Mouse (Mus musculus) spleen, postnatal 10 days (tissue): Measurements from ENCODE around the gene Reck.

Source experiments
- DNase-seq, 2 experiments: peaks; one replicate each; pipeline ENCODE4 v3.0.0; 2021 to 2022; ENCODE audit warnings: low spot score in 2 of 2

Gene Reck

GRCm38 (mm10) chr4:43875160-43875918, at the start of gene Reck:
Gene Reck (plus strand): TSS chr4:43875530.
- DNase-seq: peak; percentile 71 to 81

GRCm38 (mm10) chr4:43828806-43829205, 46.5 kb upstream of the Reck start:
- no peak for DNase-seq

DNA sequence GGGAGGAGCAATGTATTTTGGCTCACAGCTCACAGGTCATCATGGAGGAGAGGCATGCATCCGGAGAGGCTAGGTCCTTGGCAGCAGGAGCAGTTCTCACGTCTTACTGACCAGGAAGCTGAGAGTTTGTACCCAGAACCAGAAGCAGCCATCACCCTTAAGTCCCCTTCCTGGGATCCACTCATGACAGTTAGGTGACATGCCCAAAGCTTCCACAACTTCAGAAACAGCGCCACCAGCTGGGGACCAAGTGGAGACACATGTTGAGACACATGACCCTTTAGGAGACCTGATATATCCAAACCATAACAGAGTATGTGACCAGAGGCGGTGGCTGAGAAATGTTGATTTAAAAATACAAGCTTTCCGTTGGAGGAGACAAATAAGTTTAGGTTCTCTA, 43.3 kb upstream of the Reck start:
- DNase-seq: peak; percentile 0 to 13

GRCm38 (mm10) chr4:43833752-43834151, 41.6 kb upstream of the Reck start:
- no peak for DNase-seq

DNA sequence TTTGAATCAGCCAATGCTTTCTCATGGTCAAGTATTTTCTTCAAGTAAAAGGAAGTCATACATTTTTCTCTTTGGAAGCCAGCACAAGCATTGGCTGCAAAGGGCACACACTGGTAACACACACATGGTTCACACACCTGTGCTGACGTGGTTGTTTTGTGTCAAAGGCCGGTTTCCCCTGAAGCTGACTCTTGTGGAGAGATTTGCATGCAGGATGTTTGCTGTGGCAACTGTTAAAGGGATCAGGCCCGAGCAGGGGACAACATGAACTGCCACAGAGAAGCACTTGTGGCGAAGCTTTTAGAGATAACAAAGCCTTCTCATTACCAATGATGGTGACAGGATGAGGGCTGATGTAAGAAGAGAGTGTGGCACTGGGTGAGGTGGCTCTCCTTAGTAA, 40.6 kb upstream of the Reck start:
- no peak for DNase-seq

DNA sequence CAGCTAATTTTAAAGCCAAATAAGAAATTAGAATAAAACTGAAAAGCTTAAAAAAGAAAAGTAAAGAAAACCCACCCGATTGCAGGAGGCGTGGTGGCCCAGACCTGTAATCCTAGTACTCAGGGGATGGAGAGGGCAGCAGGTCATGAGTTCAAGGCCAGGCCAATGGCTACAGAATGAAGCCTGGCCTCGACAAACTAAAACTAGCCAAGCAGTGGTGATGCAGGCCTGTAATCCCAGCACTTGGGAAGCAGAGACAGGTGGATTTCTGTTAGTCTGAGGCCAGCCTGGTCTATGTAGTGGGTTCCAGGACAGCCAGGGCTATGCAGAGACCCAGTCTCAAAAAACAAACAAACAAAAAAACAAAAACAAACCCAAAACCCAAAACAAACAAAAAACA, 37.0 kb upstream of the Reck start:
- no peak for DNase-seq

DNA sequence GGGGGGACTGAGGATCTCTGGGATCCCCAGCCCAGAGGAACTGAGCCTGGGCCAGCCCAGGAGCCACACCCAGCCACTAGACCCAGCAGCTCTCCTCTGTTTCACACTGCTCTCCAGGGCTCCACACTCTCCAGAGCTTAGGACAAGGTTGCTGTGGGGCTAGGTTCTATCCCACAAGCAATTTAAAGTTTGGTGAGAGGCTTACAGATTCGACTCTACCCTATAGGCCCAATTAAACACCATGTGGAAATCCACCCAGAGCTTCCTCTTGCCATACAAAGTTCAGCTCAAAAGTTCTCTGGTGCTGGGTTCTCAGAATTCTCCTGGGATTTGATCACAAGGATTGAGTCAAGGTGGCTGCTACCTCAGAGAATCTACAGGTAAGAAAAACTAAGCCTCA, 35.2 kb upstream of the Reck start, which contains the start of gene Olfr157:
Olfr157 (minus strand) TSS at position 101 of the 400 bp plus-strand sequence.
- no peak for DNase-seq

DNA sequence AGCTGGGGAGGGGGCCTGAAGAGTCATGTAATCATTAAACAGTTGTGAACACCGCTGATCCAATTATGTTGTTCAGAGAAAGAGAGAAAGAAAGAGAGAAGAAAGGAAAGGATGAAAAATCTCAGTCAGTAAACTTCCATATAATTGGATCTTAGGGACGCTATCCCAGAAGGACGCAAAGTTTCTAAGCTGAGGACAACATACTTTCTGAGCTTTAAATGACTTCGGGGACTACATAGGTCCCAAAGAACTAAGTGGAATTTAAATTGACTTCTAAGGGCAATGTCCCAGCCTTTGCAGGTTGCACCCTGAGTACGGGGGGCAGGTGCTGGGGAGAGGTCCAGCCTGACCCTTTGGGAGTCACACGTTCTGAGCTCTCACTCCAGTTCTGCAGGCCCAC, 24.1 kb upstream of the Reck start, which contains the start of gene Olfr155:
Olfr155 (plus strand) TSS at position 301 of the 400 bp plus-strand sequence.
- DNase-seq: no peak

- DNase-seq: no peak
Measured at GRCm38 (mm10) chr4:43854101-43854500, 21.2 kb upstream of the Reck start.

DNA sequence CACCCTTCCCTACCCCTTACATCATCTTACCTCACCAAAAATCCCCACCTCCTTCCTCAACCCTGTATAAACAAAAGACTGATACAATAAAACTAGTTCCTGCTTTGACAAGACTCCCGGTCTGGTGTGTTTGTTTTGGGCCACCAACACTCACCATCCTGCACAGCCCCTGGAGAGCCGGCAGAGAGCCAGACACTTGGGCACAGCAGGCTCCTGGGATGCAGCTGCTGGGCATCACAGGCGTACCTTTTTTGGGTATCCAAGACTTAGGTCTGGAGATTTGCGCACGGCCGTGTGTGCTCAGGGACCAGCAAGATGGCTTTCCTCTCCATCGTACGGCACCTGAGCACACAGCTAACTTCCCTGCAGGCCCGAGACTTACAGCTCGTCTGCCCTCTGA, 15.4 kb upstream of the Reck start:
- no peak for DNase-seq

DNA sequence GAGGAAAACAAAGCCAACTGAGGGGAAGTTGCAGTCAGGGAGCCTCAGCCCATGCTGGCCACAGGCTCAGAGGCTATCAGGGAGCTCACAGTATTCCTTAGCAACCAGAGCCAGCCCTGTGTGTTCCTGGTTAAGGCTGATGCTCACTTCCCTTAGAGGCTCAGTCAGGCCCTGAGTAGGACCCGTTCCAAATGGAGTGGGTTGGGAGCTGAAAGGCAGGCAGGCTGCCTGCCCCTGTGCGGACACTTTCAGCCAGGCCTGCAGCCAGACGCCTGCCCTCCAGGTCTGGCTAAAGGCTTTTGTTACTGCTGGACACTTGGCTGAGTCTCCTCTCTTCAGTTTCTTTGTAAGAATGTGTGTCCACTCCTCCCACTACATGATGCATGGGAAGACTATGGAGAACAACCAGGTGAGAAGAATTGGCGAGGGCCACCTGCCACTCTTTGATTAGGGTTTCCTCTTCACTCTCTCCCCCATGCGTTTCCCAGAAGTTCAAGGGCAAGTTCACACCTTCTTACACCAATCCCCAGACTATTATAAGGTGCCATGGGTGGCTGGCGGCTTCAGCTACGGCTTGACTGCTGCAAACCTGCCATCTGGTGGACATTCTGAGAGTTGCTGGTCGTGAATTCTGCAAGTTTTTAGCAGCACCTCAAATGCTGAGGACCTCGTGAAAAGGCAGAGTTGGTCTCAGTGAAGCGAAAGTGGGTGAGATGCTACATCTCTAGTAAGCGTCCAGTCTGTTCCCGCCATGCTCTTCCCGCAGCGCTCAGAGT, 14.4 kb upstream of the Reck start:
- DNase-seq: peak in 1 of 2 experiments; percentile 68

- DNase-seq: no peak
Measured at GRCm38 (mm10) chr4:43863298-43863697, 12.0 kb upstream of the Reck start.

DNA sequence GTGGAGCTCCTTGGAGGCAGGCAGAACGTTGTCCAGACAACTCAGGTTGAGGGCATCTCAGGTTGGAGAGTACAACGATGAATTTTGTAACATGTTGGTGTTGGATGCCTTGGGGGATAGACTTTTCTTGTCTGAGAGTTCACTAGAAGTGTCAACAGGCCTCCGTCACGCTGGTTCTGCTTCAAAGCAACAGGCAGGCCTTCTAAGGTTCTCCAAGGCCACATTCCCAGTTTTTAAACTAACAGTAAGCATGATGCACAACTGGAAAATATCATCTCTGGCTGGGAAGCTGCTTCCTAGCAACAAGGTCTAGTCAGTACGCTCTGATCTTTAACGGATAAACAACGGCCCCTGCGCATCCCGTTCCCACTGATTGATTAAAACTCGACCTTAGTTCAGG, 5.5 kb upstream of the Reck start:
- DNase-seq: no peak

- DNase-seq: no peak
Measured at GRCm38 (mm10) chr4:43874501-43874900, 829 bp upstream of the Reck start.

DNA sequence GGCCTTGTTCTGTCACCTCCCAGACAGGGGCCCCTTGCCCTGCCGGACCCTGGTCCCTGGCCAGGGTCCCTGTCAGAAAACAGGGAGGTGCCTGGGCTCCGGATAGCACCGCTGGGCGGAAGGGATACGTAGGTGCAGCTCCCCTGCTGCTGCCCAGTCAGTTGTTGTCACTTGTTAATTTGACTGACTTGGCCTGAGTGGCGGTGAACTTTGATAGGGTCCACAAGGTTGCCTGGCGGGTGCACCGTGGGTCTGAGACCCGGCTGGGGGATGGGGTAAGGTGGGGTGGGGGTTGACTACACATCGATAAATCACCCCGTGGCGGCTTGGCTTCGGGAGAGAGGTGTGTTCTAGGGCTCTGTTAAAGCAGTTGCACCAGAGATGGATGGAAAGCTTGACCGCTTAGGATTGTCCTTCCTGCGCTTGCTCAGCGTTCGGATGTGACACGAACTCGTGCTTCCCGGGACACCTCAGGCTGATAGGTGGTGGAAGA, 635 bp downstream of the Reck start:
- peak in 1 of 2 experiments; percentile 19 for DNase-seq

- DNase-seq: no peak
Measured at GRCm38 (mm10) chr4:43877230-43877629, 1.9 kb downstream of the Reck start.

DNA sequence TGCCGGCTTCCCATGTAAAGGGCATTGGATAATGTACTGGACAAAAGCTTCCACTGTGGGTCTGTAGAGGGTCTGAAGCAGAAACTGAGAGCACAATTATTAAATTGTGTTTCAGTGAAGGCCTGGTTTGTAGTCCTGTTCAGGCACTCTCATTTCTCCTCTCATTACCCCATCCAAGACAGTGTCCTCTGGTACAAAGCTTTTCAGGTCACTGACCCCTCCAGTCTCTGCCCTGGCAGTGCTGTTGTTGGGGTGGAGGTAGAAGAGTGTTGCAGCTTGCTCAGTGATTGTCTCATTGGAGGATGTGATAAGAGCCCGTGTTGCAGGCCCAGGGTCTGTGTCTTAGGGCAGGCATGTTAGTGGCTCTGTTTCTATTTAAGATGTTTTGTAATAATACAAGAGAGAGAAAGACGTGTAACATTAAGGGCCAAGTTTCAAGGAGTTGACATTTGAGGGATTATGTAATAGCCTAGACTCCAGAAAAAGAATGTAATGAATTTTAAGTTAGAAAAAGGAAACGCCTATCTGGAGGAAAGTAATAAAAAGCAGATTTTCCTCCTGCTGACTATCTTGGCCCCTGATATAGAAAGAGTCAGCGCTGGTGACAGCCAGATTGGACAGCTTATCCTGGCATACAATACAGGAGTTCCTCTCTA, 2.9 kb downstream of the Reck start:
- DNase-seq: no peak

GRCm38 (mm10) chr4:43879566-43879965, 4.2 kb downstream of the Reck start:
- DNase-seq: no peak

DNA sequence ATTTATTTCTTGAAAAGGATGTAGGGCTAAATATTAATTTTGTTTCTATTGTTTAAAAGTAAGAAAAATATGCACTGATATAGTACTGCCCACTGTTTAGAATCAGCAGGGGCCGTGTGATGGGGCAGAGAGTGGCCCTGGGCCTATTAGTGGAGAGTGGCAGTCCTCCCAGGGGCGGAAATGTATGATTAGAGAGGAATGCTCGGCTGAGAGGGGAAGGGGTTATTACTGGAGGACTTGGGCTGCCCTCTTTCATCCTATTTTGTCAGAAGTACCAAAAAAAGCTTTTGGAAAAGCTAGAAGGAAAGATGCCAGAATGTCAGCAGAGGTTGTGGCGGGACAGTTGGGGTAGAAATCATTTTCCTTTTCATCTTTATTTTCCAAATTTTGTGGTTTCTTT, 8.9 kb downstream of the Reck start:
- DNase-seq: no peak

- no peak for DNase-seq
Measured at GRCm38 (mm10) chr4:43891247-43891646, 15.9 kb downstream of the Reck start.

DNA sequence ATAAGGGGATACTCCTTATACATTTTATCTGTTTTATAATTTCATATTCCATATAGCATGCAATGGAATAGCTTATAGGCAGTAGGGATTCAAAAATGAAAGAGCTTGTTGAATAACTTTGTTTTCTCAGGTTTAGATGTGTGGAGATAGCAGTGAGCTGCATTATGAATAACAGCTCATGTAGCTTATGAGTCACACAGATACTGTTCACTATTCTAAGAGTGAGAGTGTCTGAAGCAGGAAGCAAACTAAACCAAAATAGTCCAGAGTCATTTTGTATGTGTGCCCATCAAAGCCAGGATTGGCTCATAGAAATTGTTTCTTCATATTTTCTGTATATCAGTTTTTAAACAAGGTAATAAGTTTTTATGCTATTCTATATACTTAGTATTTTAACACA, 21.9 kb downstream of the Reck start:
- no peak for DNase-seq

GRCm38 (mm10) chr4:43899197-43899596, 23.9 kb downstream of the Reck start:
- peak in 1 of 2 experiments; percentile 17 for DNase-seq
